In genomic region chr11:4730913-4731312, GRCm38 (mm10) we compare ENCODE assay signal across 22 mouse cellular contexts. TPM values are rescaled to one million over a fixed set of nuclear protein-coding genes. Genes with fewer than 3 reads are reported as not detected.
DNase-seq lines count a peak whose midpoint lies in the region; ATAC-seq and TF ChIP-seq lines count a peak whose summit lies in the region.
"Had no signal": no experiment of that assay in that cellular context is flagged by ENCODE, and none has a peak within 500 bp of the region (broad histone marks: within the 10 kb centered on the region; RNA-seq: fewer than 3 reads in every experiment).

No protein-coding gene starts in this region.

- no peak overlapping the region for H3K9ac ChIP-seq in heart, adult 2 months (ENCODE audit: low read depth, low read length)
- no peak overlapping the region for H3K9ac ChIP-seq in liver, postnatal 0 days (replicated peaks)
- H3K9ac ChIP-seq: hindbrain, embryonic 15.5 days had no signal

- H3K27ac ChIP-seq in heart, adult 2 months: no peak overlapping the region
- H3K27ac ChIP-seq in liver, postnatal 0 days (ENCODE audit: low read depth): no peak overlapping the region
- H3K27ac ChIP-seq: forebrain, embryonic 10.5 days; heart, embryonic 13.5 days; hindbrain, embryonic 15.5 days had no signal

- H3K36me3 ChIP-seq in heart, adult 2 months (ENCODE audit: control insufficient read depth, insufficient read depth, low read length): no peaks in the 10 kb centered on the region
- H3K36me3 ChIP-seq in liver, postnatal 0 days (replicated peaks; ENCODE audit: insufficient read depth, low read length): no peaks in the 10 kb centered on the region

- no peaks in the 10 kb centered on the region for H3K79me2 ChIP-seq in heart, adult 2 months (replicated peaks; ENCODE audit: control insufficient read depth, insufficient read depth, low read length)

- no peak overlapping the region for H3K4me2 ChIP-seq in liver, postnatal 0 days (ENCODE audit: low read depth, low read length)
- H3K4me2 ChIP-seq: heart, embryonic 13.5 days; hindbrain, embryonic 15.5 days had no signal

- 87% methylated on average over 5 of the region's 5 CpGs for WGBS in heart, adult 2 months
- 79% methylated on average over 5 of the region's 5 CpGs for WGBS in liver, postnatal 0 days (ENCODE audit: insufficient replicate concordance)

- intact Hi-C loops in heart, adult 2 months (cut with DNase I): no loop called here

- TF ChIP-seq EP300 in heart, adult 2 months (IDR thresholded peaks at IDR 0.05; ENCODE audit: insufficient read depth, low read depth, low read length): no peak
- no peak for TF ChIP-seq EP300 in liver, postnatal 0 days (IDR thresholded peaks at IDR 0.05; ENCODE audit: low read depth)

- TF ChIP-seq CTCF in heart, adult 2 months (IDR thresholded peaks at IDR 0.05): no peak
- TF ChIP-seq CTCF in liver, postnatal 0 days (IDR thresholded peaks at IDR 0.05; ENCODE audit: low read depth): no peak

- no peak for ATAC-seq in liver, postnatal 0 days
- ATAC-seq: activated CD4-positive, CD25-positive, alpha-beta regulatory T cell, adult 4 months; forebrain, embryonic 14.5 days; inflammation-experienced regulatory T-cells, adult 6 months; intestine, postnatal 0 days; Patski had no signal

- no peaks in the 10 kb centered on the region for H3K27me3 ChIP-seq in heart, adult 2 months (ENCODE audit: control insufficient read depth, insufficient read depth, low read length)
- H3K27me3 ChIP-seq in liver, postnatal 0 days (ENCODE audit: insufficient read depth, low read length): no peaks in the 10 kb centered on the region
- H3K27me3 ChIP-seq: CH12.LX; hindbrain, embryonic 15.5 days; Patski had no signal

- no peak for TF ChIP-seq POLR2A in heart, adult 2 months (IDR thresholded peaks at IDR 0.05; ENCODE audit: insufficient read depth, low read depth, low read length)

- H3K4me1 ChIP-seq in heart, adult 2 months (ENCODE audit: control insufficient read depth, insufficient read depth, low read length): no peaks in the 10 kb centered on the region
- H3K4me1 ChIP-seq in liver, postnatal 0 days (ENCODE audit: insufficient read depth): no peaks in the 10 kb centered on the region

- DNase-seq in adrenal gland, postnatal 10 days: peak; percentile 67
- no peak for DNase-seq in adrenal gland, adult 8-10 months
- peak; percentile 40 for DNase-seq in gastrocnemius, postnatal 25 days
- DNase-seq in gastrocnemius, adult 8-10 months (ENCODE audit: low spot score in 2 of 2): no peak
- DNase-seq in fat pad, adult 2 months (ENCODE audit: extremely low read depth, low read depth, low spot score): peak; percentile 46
- DNase-seq in heart, adult 2 months: no peak
- DNase-seq in liver, postnatal 0 days: no peak
- DNase-seq: cerebellum, adult 18-20 months; cerebellum, adult 9-11 months; cerebellum, postnatal 36 days; heart, postnatal 36 days; kidney, adult 8-10 months had no signal

- H3K9me3 ChIP-seq in liver, postnatal 0 days (ENCODE audit: low read length): no peaks in the 10 kb centered on the region
- H3K9me3 ChIP-seq: forebrain, embryonic 10.5 days; heart, embryonic 13.5 days; hindbrain, embryonic 15.5 days had no signal

- H3K4me3 ChIP-seq in heart, adult 2 months: no peak overlapping the region
- no peak overlapping the region for H3K4me3 ChIP-seq in liver, postnatal 0 days (ENCODE audit: low read depth, low read length)
- H3K4me3 ChIP-seq: forebrain, embryonic 10.5 days; heart, embryonic 13.5 days; hindbrain, embryonic 15.5 days had no signal

RNA-seq across cellular contexts. Expression of gene Cabp7, which starts 15.7 kb away (rescaled TPM):
- total RNA-seq in adrenal gland, postnatal 10 days (2021): under 1 TPM in 1 of 2 experiments, not detected in 1; 0.18 TPM
- under 1 TPM in 3 of 4 experiments, not detected in 1; 0.12 to 0.86 (median 0.14) TPM for total RNA-seq in adrenal gland, adult 8-10 months (2022)
- under 1 TPM; 0.64 to 0.80 TPM for total RNA-seq in gastrocnemius, postnatal 25 days (2021)
- under 1 TPM in 2 of 4 experiments, not detected in 2; 0.10 to 0.12 TPM for total RNA-seq in gastrocnemius, adult 8-10 months (2022)
- not detected for total RNA-seq in heart, adult 2 months (2021)
- not detected in 2 replicates for polyA plus RNA-seq in heart, adult 2 months (2012; rRNA removed)
- polyA plus RNA-seq in liver, postnatal 0 days (2015; fragmentation: Nextera tagmentation; extraction: Ambion mirVana): 0.06 and 0.07 TPM in 2 replicates
- total RNA-seq: granulocyte monocyte progenitor cell, adult 5-6 weeks; heart, postnatal 36 days had no signal
- polyA plus RNA-seq: heart, embryonic 13.5 days had no signal

RNA-seq across cellular contexts. Expression of gene Zmat5, which starts 26.4 kb away (rescaled TPM):
- total RNA-seq in adrenal gland, postnatal 10 days (2021): 10 to 100 TPM; 33.4 to 36.0 TPM
- 10 to 100 TPM; 46.3 to 69.2 (median 59.1) TPM for total RNA-seq in adrenal gland, adult 8-10 months (2022)
- 10 to 100 TPM; 20.4 to 20.9 TPM for total RNA-seq in gastrocnemius, postnatal 25 days (2021)
- total RNA-seq in gastrocnemius, adult 8-10 months (2022): 10 to 100 TPM; 19.6 to 26.9 (median 24.7) TPM
- total RNA-seq in heart, adult 2 months (2021): 10 to 100 TPM; 22.2 to 26.3 TPM
- polyA plus RNA-seq in heart, adult 2 months (2012; rRNA removed): 32.1 and 36.2 TPM in 2 replicates
- 18.6 and 19.2 TPM in 2 replicates for polyA plus RNA-seq in liver, postnatal 0 days (2015; fragmentation: Nextera tagmentation; extraction: Ambion mirVana)

RNA-seq across cellular contexts. Expression of gene Uqcr10, which starts 26.8 kb away (rescaled TPM):
- total RNA-seq in adrenal gland, postnatal 10 days (2021): 1,000 to 10,000 TPM; 1,230 to 1,238 TPM
- total RNA-seq in adrenal gland, adult 8-10 months (2022): 100 to 1,000 TPM; 587 to 783 (median 663) TPM
- total RNA-seq in gastrocnemius, postnatal 25 days (2021): 1,000 to 10,000 TPM in 1 of 2 experiments, 100 to 1,000 TPM in 1; 996 to 1,016 TPM
- 1,000 to 10,000 TPM in 1 of 4 experiments, 100 to 1,000 TPM in 3; 882 to 1,031 (median 959) TPM for total RNA-seq in gastrocnemius, adult 8-10 months (2022)
- 1,000 to 10,000 TPM; 1,404 to 1,617 TPM for total RNA-seq in heart, adult 2 months (2021)
- polyA plus RNA-seq in heart, adult 2 months (2012; rRNA removed): 2,007 and 2,149 TPM in 2 replicates
- 1,070 and 1,167 TPM in 2 replicates for polyA plus RNA-seq in liver, postnatal 0 days (2015; fragmentation: Nextera tagmentation; extraction: Ambion mirVana)

Comparison
In these comparisons a context has a peak if more than half of its experiments do, and no peak if none do; other contexts are left out.
1. DNase-seq: peak in adrenal gland, postnatal 10 days (single experiment), gastrocnemius, postnatal 25 days (single experiment) and fat pad, adult 2 months (single experiment); none in adrenal gland, adult 8-10 months (single experiment), gastrocnemius, adult 8-10 months (0 of 2), heart, adult 2 months (0 of 2) and liver, postnatal 0 days (single experiment).